Mouse (Mus musculus) heart, postnatal 0 days (tissue): ENCODE data around the gene Nfib.

Experiments
- CTCF ChIP-seq: IDR thresholded peaks from 2 replicates; pipeline ENCODE4 v1.5.1; 2016; ENCODE audit warnings: antibody characterized with exemption, control low read depth, low read depth
- EP300 ChIP-seq: IDR thresholded peaks from 2 replicates; pipeline ENCODE4 v1.6.1; 2016; ENCODE audit warnings: antibody characterized with exemption, low read depth

DNA sequence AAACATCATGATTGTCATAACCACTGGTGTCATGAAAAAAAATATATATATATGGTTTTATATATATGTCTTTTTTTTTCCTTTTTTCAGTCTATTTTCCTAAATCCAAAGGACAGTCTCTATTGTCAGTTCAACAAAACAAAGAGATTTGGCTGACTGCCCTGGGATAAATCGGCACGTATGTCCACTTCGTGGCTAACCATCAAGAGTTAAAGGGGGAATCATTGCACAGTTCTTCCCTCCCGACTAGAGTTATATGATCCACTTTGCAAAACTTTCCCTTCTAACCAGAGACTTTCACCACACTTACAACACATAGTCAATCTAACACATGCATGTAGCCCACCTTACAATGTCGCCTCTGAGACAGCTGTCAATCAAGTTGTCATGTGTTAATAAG is 209.2 kb downstream of the Nfib start:
- TF ChIP-seq CTCF: no peak
- TF ChIP-seq EP300: no peak
